In the genomic region with DNA sequence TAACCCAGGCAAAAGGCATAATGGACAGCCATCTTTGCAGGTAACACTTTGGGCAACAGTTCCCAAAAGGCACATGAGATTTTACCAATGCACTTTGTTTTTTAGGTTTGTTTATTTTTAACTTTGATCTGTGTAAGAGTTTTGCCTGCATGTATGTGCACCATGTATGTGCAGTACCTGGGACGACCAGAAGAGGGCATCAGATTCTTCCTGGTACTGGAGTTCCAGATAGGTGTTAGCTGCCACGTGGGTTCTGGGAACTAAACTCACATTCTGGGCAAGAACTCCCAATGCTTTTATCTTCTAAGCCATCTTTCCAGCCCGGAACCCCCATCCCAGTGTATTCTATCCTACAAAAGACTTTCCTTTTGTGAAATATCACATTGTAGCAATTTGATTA, we compare ENCODE assay signal across 12 mouse cellular contexts. TPM values are rescaled to one million over a fixed set of nuclear protein-coding genes. Genes with fewer than 3 reads are reported as not detected.
A peak's percentile ranks its signal among the peaks of the same experiment; 100 is the strongest.
DNase-seq lines count a peak whose midpoint lies in the region; ATAC-seq and TF ChIP-seq lines count a peak whose summit lies in the region.
"Had no signal": no experiment of that assay in that cellular context is flagged by ENCODE, and none has a peak within 500 bp of the region (broad histone marks: within the 10 kb centered on the region; RNA-seq: fewer than 3 reads in every experiment).

No protein-coding gene starts in this region.

- H3K9ac ChIP-seq in lung, postnatal 0 days (replicated peaks; ENCODE audit: low read depth), result no peak overlapping the region
- H3K9ac ChIP-seq in embryonic facial prominence, embryonic 13.5 days, result no peak overlapping the region

- H3K27ac ChIP-seq in lung, postnatal 0 days (ENCODE audit: low read length), result no peak overlapping the region
- H3K27ac ChIP-seq in embryonic facial prominence, embryonic 13.5 days, result 0 out of 2 replicates have a peak overlapping the region, but pooled peaks have one; percentile 95

- TF ChIP-seq EP300 in lung, postnatal 0 days (IDR thresholded peaks at IDR 0.05), result no peak

- no peaks in the 10 kb centered on the region for H3K27me3 ChIP-seq in lung, postnatal 0 days (replicated peaks; ENCODE audit: insufficient read depth, low read length)
- no peaks in the 10 kb centered on the region for H3K27me3 ChIP-seq in embryonic facial prominence, embryonic 13.5 days

- H3K36me3 ChIP-seq in lung, postnatal 0 days (ENCODE audit: insufficient read depth, low read length), result no peaks in the 10 kb centered on the region
- peaks cover 52% of the 10 kb centered on the region for H3K36me3 ChIP-seq in embryonic facial prominence, embryonic 13.5 days

- no peak overlapping the region for H3K4me3 ChIP-seq in lung, postnatal 0 days (ENCODE audit: low read depth, low read length)
- no peak overlapping the region for H3K4me3 ChIP-seq in embryonic facial prominence, embryonic 13.5 days
- H3K4me3 ChIP-seq: erythroblast, embryonic 14.5 days had no signal

- no peak for ATAC-seq in lung, postnatal 0 days
- no peak for ATAC-seq in embryonic facial prominence, embryonic 13.5 days (ENCODE audit: insufficient number of reproducible peaks, insufficient read depth, low FRiP score, low TSS enrichment, low read depth)
- ATAC-seq: inflammation-experienced regulatory T-cells, adult 6 months had no signal

- no peaks in the 10 kb centered on the region for H3K9me3 ChIP-seq in lung, postnatal 0 days (ENCODE audit: low read length)
- peaks cover 3% of the 10 kb centered on the region; the same call in 1 of the 2 replicates for H3K9me3 ChIP-seq in embryonic facial prominence, embryonic 13.5 days
- H3K9me3 ChIP-seq: heart, embryonic 10.5 days had no signal

- no peak overlapping the region for H3K4me2 ChIP-seq in lung, postnatal 0 days (replicated peaks; ENCODE audit: low read depth, low read length)
- H3K4me2 ChIP-seq in embryonic facial prominence, embryonic 13.5 days, result no peak overlapping the region

- DNase-seq in heart, postnatal 4 days, result peak; percentile 38
- no peak for DNase-seq in heart, adult 18-20 months
- DNase-seq in lung, postnatal 0 days (ENCODE audit: low spot score), result no peak
- no peak for DNase-seq in lung, postnatal 4 days
- DNase-seq in testis, postnatal 14 days (ENCODE audit: low spot score), result peak; percentile 59
- DNase-seq in right cerebral cortex, postnatal 36 days (ENCODE audit: low spot score in 2 of 2), result no peak
- no peak for DNase-seq in urinary bladder, postnatal 25 days (ENCODE audit: low spot score)
- DNase-seq: cerebellum, adult 11 months had no signal

- peak; percentile 58 for TF ChIP-seq CTCF in lung, postnatal 0 days (IDR thresholded peaks at IDR 0.05)

- no peaks in the 10 kb centered on the region for H3K4me1 ChIP-seq in lung, postnatal 0 days (ENCODE audit: insufficient read depth, low read depth, low read length)
- H3K4me1 ChIP-seq in embryonic facial prominence, embryonic 13.5 days, result peaks cover 53% of the 10 kb centered on the region

- 86% methylated on average over 3 of the region's 3 CpGs for WGBS in lung, postnatal 0 days
- WGBS in embryonic facial prominence, embryonic 13.5 days, result 85% methylated on average over 3 of the region's 3 CpGs

RNA-seq across cellular contexts. Expression of gene Fbln1, which starts 3.6 kb away (rescaled TPM):
- total RNA-seq in heart, postnatal 4 days (2021), result 10 to 100 TPM; 69.2 to 71.4 TPM
- 10 to 100 TPM; 54.5 to 74.1 TPM for total RNA-seq in heart, adult 18-20 months (2021)
- polyA plus RNA-seq in lung, postnatal 0 days (2015; fragmentation: Nextera tagmentation; extraction: Ambion mirVana), result 45.7 and 51.2 TPM in 2 replicates
- 226 and 238 TPM in 2 replicates for polyA plus RNA-seq in embryonic facial prominence, embryonic 13.5 days (2015; fragmentation: Nextera tagmentation; extraction: Ambion mirVana)
- polyA plus RNA-seq: erythroblast, embryonic 14.5 days; inflammation-experienced regulatory T-cells, adult 6 months had no signal

Comparison
In these comparisons a context has a peak if more than half of its experiments do, and no peak if none do; other contexts are left out.
1. DNase-seq: peak in heart, postnatal 4 days (single experiment) and testis, postnatal 14 days (single experiment); none in heart, adult 18-20 months (0 of 2), lung, postnatal 0 days (single experiment), lung, postnatal 4 days (0 of 2), right cerebral cortex, postnatal 36 days (0 of 2) and urinary bladder, postnatal 25 days (single experiment).